Mouse (Mus musculus): Measurements from ENCODE around the gene F2rl1.
"Not testable (repeated sequence)": the region's sequence is repeated elsewhere in the genome, so short reads cannot be mapped to it uniquely, and the experiment has no call there.

F2rl1 gene

DNA sequence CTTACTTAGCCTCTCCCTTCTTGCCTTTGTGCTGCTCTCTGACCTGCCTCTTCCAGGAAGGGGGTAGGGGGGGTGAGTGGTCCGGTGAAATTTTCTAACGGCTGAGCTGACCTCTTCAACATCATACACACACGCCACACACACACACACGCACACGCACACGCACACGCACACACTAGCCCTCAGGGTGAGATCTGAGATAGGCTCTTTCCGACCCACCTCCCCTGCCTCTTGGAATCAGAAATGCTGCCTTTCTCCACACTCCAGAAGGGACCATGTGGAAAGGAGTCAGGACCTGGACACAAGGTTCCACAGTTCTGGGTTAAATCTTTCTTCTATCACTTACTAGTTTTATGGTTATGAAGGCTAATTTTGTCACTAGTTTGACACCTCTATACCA is 8.6 kb upstream of the F2rl1 start:
- no peak for DNase-seq

- DNase-seq = not testable (repeated sequence)
These were observed 8.1 kb upstream of the F2rl1 start for GRCm38 (mm10) chr13:95533121-95533520.

GRCm38 (mm10) chr13:95531273-95532045 is 6.4 kb upstream of the F2rl1 start:
- DNase-seq = no peak

DNA sequence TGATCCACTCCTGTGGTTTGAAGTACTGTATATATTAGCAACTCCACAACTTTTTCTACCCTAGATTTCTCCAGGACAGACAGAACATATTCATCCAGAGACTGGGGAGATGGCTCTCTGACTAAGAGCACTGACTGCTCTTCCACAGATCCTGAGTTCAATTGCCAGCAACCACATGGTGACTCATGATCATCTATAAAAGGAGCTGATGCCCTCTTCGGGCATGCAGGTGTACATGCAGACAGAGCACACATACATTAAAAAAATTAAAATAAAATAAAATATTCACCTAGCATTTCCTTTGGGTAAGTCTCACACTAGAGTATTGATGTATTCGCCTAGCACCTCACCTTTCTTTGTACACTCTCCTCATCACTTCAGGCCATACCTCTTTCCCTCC is 4.2 kb upstream of the F2rl1 start:
- no peak for DNase-seq

- no peak for DNase-seq
These were observed 678 bp downstream of the F2rl1 start for GRCm38 (mm10) chr13:95524424-95524673.

DNA sequence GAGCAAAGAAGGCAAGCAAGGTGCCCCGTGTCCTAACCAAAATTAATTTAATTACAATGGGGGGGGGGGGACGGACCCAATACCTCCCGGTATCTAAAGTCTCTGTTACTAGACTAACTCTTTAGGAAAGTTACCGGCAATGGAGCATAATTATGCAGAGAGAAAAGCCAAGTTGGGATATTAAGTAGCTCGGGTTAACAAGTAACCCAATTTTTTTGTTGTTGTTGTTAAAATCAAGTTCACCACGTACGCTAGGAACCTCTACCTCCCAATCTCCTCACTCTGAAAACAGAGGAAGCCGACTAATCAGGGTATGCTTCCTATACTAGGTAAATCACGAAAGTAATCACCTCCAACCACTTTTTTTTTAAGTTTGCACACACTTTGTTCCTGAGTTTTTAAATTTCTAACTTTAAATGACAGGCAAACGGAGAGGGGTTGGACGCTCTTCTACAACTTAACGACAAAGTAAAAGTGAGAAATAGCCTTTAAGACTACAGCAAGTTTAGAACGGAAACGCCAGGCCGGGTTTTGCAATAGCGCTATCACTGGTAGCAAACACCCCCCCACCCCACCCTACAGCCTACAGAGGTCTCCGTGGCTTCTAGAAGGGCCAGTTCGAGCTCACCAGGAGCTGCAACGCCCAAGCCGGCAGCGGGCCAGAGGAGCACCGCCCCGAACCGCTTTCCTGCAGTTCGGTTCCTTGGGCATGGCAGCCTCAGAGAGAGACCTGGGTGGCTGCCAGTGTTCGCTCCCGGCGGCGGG is 1.2 kb downstream of the F2rl1 start:
- DNase-seq = peak; percentile 21 to 59

- DNase-seq = no peak
These were observed 2.9 kb downstream of the F2rl1 start for GRCm38 (mm10) chr13:95522176-95522575.

GRCm38 (mm10) chr13:95521029-95521428 is 4.0 kb downstream of the F2rl1 start:
- DNase-seq = no peak

GRCm38 (mm10) chr13:95514756-95515155 is 10.3 kb downstream of the F2rl1 start:
- DNase-seq = no peak

DNA sequence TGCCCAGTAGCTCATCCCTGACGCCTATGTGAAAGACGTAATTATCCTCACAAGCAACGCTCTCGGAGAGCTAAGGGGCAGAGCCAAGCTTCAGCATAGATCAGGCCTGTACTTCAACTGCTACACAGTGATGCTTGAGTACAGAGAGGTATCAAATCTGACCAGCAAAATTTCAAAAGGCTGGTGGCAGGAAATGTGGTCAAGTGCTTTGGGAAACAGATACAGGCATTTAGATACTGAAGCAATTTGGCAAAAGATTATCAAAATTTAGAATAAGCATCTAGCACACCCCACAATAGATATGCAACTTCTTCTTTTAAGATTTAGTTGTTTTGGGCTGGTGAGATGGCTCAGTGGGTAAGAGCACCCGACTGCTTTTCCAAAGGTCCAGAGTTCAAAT is 15.0 kb downstream of the F2rl1 start:
- no peak for DNase-seq

DNA sequence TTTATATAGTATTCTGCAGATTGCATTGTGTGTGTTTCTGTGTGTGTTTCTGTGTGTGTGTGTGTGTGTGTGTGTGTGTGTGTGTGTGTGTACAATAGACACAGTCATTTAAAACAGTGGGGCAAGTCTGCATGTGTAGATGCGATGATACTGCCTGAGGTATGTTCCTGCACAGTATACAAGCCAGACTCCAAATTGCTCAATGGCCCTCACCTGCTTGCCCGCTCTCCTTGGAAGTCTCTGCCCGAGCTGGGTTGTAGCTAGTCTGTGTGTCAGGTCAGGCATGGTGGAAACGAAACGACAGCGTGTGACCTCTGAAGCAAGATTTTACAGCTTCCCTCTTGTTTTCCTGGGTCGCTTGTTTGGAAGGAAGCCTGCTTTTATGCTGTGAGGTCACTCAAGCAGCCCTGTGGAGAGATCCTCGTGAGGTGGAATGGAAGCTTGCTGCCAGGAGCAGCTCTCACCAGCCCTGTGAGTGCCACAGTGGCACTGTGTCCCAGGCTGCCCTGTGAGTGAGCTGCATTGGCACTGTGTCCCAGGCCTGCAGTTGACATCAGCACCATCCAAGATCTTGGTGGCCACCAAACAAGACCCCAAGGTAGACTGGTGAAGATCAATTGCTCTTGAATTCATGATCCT is 21.6 kb downstream of the F2rl1 start:
- DNase-seq = no peak

GRCm38 (mm10) chr13:95496601-95497000 is 28.4 kb downstream of the F2rl1 start:
- no peak for DNase-seq

- no peak for DNase-seq
These were observed 30.2 kb downstream of the F2rl1 start for GRCm38 (mm10) chr13:95494812-95495211.

DNA sequence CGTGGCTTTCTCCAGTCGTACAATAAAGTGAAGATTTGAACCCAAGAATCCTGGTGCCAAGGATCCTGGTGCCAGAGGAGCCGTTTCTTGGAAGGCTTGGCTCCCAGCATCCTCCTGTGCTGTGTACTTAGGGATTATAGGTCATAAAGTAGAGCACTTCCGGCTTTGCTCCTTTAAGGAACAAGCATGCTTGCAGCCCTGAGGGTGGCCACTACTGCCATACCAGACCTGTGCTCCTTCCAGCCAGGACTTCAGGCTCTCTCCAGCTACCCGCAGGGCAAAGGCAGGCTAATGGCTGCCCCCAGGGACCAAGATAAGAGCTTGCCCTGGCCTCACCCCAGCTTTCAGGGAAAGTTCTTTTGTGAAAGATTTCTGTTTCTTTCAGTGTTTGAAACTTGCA is 31.7 kb downstream of the F2rl1 start:
- DNase-seq = no peak

GRCm38 (mm10) chr13:95491327-95491726 is 33.7 kb downstream of the F2rl1 start:
- no peak for DNase-seq

DNA sequence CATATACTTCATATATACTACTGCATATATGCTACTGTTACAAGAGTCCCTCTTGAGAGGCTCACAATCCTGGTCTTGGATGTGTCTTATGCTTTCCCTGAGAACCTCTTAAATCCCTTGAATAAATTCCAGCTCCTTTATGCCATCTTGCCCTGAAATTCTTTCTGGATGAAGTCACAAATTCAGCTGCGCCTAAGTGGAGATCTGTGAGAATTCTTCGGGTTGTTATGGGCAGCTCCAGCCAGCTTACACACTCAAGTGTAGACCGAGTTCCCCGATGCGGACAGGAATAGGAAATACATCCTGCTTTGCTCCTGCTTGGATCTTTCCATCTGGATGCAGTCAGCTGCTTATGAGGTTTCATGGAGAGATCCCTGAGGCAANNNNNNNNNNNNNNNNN is 40.4 kb downstream of the F2rl1 start:
- DNase-seq = no peak

GRCm38 (mm10) chr13:95481428-95481827 is 43.6 kb downstream of the F2rl1 start:
- DNase-seq = peak; percentile 69 to 81

- DNase-seq = no peak
These were observed 46.2 kb downstream of the F2rl1 start, which contains the start of gene S100z for GRCm38 (mm10) chr13:95478671-95479413. Gene S100z, minus strand, starts transcription at chr13:95478721.

GRCm38 (mm10) chr13:95477173-95477572 is 47.9 kb downstream of the F2rl1 start:
- no peak for DNase-seq

DNA sequence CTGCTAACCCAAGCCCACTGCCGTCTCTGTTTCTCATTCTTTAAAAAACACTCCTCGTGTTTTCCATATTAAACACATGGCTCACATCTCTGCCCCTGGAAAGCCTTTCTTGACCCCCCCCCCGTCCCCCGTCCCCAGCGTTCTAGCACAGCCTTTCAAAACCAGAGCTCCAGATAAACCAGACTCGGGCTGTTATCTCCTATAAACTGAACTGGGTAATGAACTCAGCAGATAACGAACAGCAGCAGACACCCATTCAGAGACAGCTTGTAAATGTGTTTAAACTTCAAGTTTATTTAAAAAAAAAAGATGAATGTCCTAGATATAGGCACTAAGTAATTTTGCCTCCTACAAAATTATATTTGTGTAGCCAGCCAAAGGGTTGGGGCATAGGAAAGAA is 49.9 kb downstream of the F2rl1 start:
- DNase-seq = no peak

- no peak for DNase-seq
These were observed 50.7 kb downstream of the F2rl1 start for GRCm38 (mm10) chr13:95474294-95474693.

DNA sequence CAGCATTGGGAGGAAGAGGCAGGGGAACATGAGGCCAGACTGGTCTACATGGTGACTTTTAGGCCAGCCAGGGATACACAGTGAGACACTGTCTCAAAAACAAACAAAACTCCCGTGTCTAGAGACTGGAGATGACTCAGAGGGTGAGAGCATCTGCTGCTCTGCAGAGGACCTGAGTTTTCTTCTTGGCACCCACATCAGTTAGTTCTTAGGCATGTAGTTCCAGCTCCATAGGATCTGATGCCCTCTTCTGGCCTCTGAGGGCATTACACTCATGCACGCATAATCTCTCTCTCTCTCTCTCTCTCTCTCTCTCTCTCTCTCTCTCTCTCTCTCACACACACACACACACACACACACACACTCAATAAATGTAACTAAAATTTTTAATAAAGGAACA is 54.1 kb downstream of the F2rl1 start:
- DNase-seq = no peak
